Mouse (Mus musculus) gastrocnemius, adult 8-10 months (tissue): Measurements from ENCODE around the gene Trpt1. TPM values are rescaled to one million over a fixed set of nuclear protein-coding genes. Genes with fewer than 3 reads are reported as not detected.
A peak's percentile ranks its signal among the peaks of the same experiment; 100 is the strongest.

Experiments used
- DNase-seq, 2 experiments: peaks; one replicate each; pipeline ENCODE4 v3.0.0; 2022; ENCODE audit warnings: low spot score in 2 of 2
- total RNA-seq, 4 experiments: library from RNA; stranded (reverse); gene quantifications; 2 replicates each; pipeline ENCODE4 v1.2.4; 2022

The Trpt1 gene
- total RNA-seq, 4 experiments from 2014 or later, result 20.8 to 31.7 (median 23.7) TPM

- DNase-seq, result peak; percentile 98 to 99
Measured at GRCm38 (mm10) chr19:7039841-7040636, 44.1 kb downstream of the Trpt1 start, which contains the start of gene Stip1. TSS of gene Stip1 (minus strand) at chr19:7039967.

DNA sequence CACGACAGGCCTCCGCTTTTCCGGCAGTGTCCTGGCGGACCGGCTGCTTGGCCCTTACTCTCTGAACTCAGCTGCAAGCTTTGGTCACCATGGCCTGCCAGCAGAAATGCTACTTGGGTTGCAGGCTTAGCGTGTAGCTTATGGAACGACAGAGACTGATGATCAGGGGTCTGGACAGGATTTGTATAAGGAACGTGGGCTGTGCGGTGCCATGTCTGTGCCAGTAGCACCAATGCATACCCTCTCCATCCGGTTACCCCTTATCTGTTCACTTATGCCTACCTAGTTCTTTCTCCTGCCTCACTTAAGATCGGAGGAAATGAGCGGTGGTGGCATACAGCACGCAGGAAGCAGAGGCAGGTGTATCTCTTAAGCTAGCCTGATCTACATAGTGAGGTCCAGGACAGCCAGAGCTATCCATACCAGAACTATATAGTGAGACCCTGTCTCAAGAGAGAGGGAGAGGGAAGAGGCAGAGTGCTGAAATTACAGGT is 44.8 kb downstream of the Trpt1 start:
- no peak for DNase-seq

DNA sequence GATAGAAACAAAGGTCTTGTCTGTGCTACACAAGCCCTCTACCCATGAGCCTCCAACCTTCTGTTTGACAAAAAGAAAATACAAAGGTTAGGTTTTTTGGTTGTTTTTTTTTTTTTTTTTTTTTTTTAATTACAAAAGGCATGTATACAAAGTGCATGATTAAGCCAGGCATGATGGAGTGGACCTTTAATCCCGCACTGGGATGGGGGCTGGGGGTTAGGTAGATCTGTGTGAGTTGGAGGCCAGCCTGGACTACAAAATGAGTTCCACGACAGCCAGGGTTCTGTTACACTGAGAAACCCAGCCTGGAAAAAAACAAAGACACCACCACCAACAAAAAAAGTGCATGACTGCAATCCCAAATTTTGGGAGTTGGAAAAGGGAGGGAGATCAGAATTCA is 45.2 kb downstream of the Trpt1 start:
- DNase-seq, result no peak

- no peak for DNase-seq
Measured at GRCm38 (mm10) chr19:7044279-7044678, 48.3 kb downstream of the Trpt1 start.

GRCm38 (mm10) chr19:7044706-7045105 is 48.8 kb downstream of the Trpt1 start:
- no peak for DNase-seq

Other genes starting within 250 kb of the Trpt1 start
- 10 to 100 TPM in 3 of 4 experiments, 1 to 10 TPM in 1; 9.8 to 12.1 (median 10.5) TPM for gene Rps6ka4, start 155.5 kb upstream of the Trpt1 start, total RNA-seq
- gene Ccdc88b, start 137.9 kb upstream of the Trpt1 start, total RNA-seq, result under 1 TPM; 0.29 to 0.70 (median 0.46) TPM
- 10 to 100 TPM; 34.1 to 46.3 (median 39.7) TPM for gene Trmt112, start 86.4 kb upstream of the Trpt1 start, total RNA-seq
- 100 to 1,000 TPM; 195 to 214 (median 202) TPM for gene Prdx5, start 86.0 kb upstream of the Trpt1 start, total RNA-seq
- gene Esrra, start 74.3 kb upstream of the Trpt1 start, total RNA-seq, result 100 to 1,000 TPM in 1 of 4 experiments, 10 to 100 TPM in 3; 82.8 to 114 (median 93.4) TPM
- not detected for gene Catsperz, start 70.8 kb upstream of the Trpt1 start, total RNA-seq
- not detected for gene Kcnk4, start 61.6 kb upstream of the Trpt1 start, total RNA-seq
- 10 to 100 TPM in 2 of 4 experiments, 1 to 10 TPM in 2; 8.2 to 11.8 (median 10.6) TPM for gene Bad, start 54.3 kb upstream of the Trpt1 start, total RNA-seq
- gene Gpr137, start 53.7 kb upstream of the Trpt1 start, total RNA-seq, result 10 to 100 TPM in 2 of 4 experiments, 1 to 10 TPM in 2; 9.1 to 10.9 (median 10.0) TPM
- gene Ppp1r14b, start 21.2 kb upstream of the Trpt1 start, total RNA-seq, result 100 to 1,000 TPM; 144 to 194 (median 165) TPM
- gene Plcb3, start 19.7 kb upstream of the Trpt1 start, total RNA-seq, result 10 to 100 TPM in 1 of 4 experiments, 1 to 10 TPM in 3; 7.0 to 10.9 (median 9.4) TPM
- gene Fkbp2, start 15.6 kb upstream of the Trpt1 start, total RNA-seq, result 10 to 100 TPM in 1 of 4 experiments, 1 to 10 TPM in 3; 4.2 to 10.4 (median 5.8) TPM
- gene Vegfb, start 8.5 kb upstream of the Trpt1 start, total RNA-seq, result 100 to 1,000 TPM; 167 to 187 (median 183) TPM
- gene Dnajc4, start 3.6 kb upstream of the Trpt1 start, total RNA-seq, result 10 to 100 TPM; 32.2 to 37.7 (median 36.4) TPM
- gene Nudt22, start within 50 bp of the Trpt1 start, total RNA-seq, result 10 to 100 TPM; 13.5 to 15.5 (median 15.0) TPM
- gene Fermt3, start 23.3 kb downstream of the Trpt1 start, total RNA-seq, result under 1 TPM; 0.41 to 0.94 (median 0.60) TPM
- gene Stip1, start 43.8 kb downstream of the Trpt1 start, total RNA-seq, result 10 to 100 TPM; 77.9 to 86.5 (median 81.8) TPM
- gene Macrod1, start 60.7 kb downstream of the Trpt1 start, total RNA-seq, result 100 to 1,000 TPM; 279 to 336 (median 292) TPM
- gene Flrt1, start 109.6 kb downstream of the Trpt1 start, total RNA-seq, result 1 to 10 TPM in 3 of 4 experiments, under 1 TPM in 1; 0.83 to 2.9 (median 1.7) TPM
- gene Otub1, start 210.2 kb downstream of the Trpt1 start, total RNA-seq, result 10 to 100 TPM; 39.9 to 54.3 (median 43.5) TPM
- gene Cox8a, start 221.5 kb downstream of the Trpt1 start, total RNA-seq, result 100 to 1,000 TPM in 1 of 4 experiments, 10 to 100 TPM in 3; 68.4 to 103 (median 82.9) TPM
- gene Naa40, start 245.1 kb downstream of the Trpt1 start, total RNA-seq, result 10 to 100 TPM in 3 of 4 experiments, 1 to 10 TPM in 1; 9.2 to 12.4 (median 11.2) TPM